Mouse (Mus musculus) spleen, adult 2 months (tissue): Measurements from ENCODE around the gene Slc25a33. TPM values are rescaled to one million over a fixed set of nuclear protein-coding genes. Genes with fewer than 3 reads are reported as not detected.
A peak's percentile ranks its signal among the peaks of the same experiment; 100 is the strongest.

Experiments
- DNase-seq, 2 experiments: peaks; one replicate each; pipeline versions ENCODE4 v3.0.0 to v3.0.0-alpha.2; 2012 to 2021; ENCODE audit warnings: low spot score in 2 of 2, low read depth in 1 of 2
- H3K27ac ChIP-seq: fragments of 200-500 bp; 2 replicates; pipeline ENCODE4 v1.5.1; 2012; ENCODE audit warnings: low read length, inconsistent platforms; ENCODE audit not compliant: insufficient read depth
- H3K27me3 ChIP-seq: fragments of 200-500 bp; 2 replicates; pipeline ENCODE4 v1.6.1; 2012; ENCODE audit warnings: mild to moderate bottlenecking, moderate library complexity, low read length, inconsistent platforms; ENCODE audit not compliant: control insufficient read depth, insufficient read depth
- H3K36me3 ChIP-seq: fragments of 200-500 bp; 2 replicates; pipeline ENCODE4 v1.6.1; 2012; ENCODE audit warnings: mild to moderate bottlenecking, low read length, inconsistent platforms; ENCODE audit not compliant: control insufficient read depth, insufficient read depth
- H3K4me1 ChIP-seq: fragments of 200-500 bp; 2 replicates; pipeline ENCODE4 v1.6.1; 2011; ENCODE audit warnings: inconsistent platforms; ENCODE audit not compliant: control insufficient read depth, insufficient read depth, insufficient read length
- H3K4me3 ChIP-seq: fragments of 200-500 bp; 2 replicates; pipeline ENCODE4 v1.5.1; 2011; ENCODE audit warnings: mild to moderate bottlenecking, inconsistent platforms; ENCODE audit not compliant: insufficient read depth, insufficient read length; ENCODE audit errors: extremely low read depth
- CTCF ChIP-seq: fragments of 200-500 bp; IDR thresholded peaks from 2 replicates; pipeline ENCODE4 v1.5.1; 2011; ENCODE audit warnings: mild to moderate bottlenecking, inconsistent platforms; ENCODE audit not compliant: insufficient read depth, insufficient read length, insufficient replicate concordance; ENCODE audit errors: extremely low read depth
- POLR2A ChIP-seq: fragments of 200-500 bp; IDR thresholded peaks from 2 replicates; pipeline ENCODE4 v1.6.1; 2011; ENCODE audit warnings: low read depth, low read length, inconsistent platforms
- WGBS: fragments of 180-500 bp; shearing (Covaris S2); methylation state at CpG from one replicate; pipeline ENCODE4 v1.1.7; 2018; 5-methylcytosine and 5-hydroxymethylcytosine counted together
- polyA plus RNA-seq: library from polyadenylated mRNA; depleted of rRNA; stranded (reverse); fragments of >200 nt; gene quantifications from 2 replicates; pipeline ENCODE4 v1.2.3, GENCODE M21; 2012; rRNA removed

Slc25a33 gene
- polyA plus RNA-seq, 1 experiment, result 5.4 TPM

- H3K4me1 ChIP-seq, result peaks cover 20% of the 10 kb centered on the region
- peak overlapping the region; percentile 94 for H3K27ac ChIP-seq
- peak overlapping the region; percentile 56 for H3K4me3 ChIP-seq
- H3K36me3 ChIP-seq, result no peaks in the 10 kb centered on the region
- H3K27me3 ChIP-seq, result no peaks in the 10 kb centered on the region
- TF ChIP-seq CTCF, result no peak
- peak; percentile 93 for TF ChIP-seq POLR2A
- WGBS, result 38% methylated on average over 18 of the region's 18 CpGs
- DNase-seq, result peak; percentile 73 to 89
Measured at GRCm38 (mm10) chr4:149701426-149702209, 72.5 kb downstream of the Slc25a33 start.

GRCm38 (mm10) chr4:149699953-149700352, 74.1 kb downstream of the Slc25a33 start:
- TF ChIP-seq CTCF (no peak), POLR2A (no peak)
- peaks cover 7% of the 10 kb centered on the region for H3K4me1 ChIP-seq
- 64% methylated on average over 4 of the region's 4 CpGs for WGBS
- 0 out of 2 replicates have a peak, but pooled peaks cover 1% of the 10 kb centered on the region for H3K36me3 ChIP-seq
- no peak for DNase-seq
- no peaks in the 10 kb centered on the region for H3K27me3 ChIP-seq
- H3K4me3 ChIP-seq, result peak overlapping the region; percentile 56; the same call in 1 of the 2 replicates
- H3K27ac ChIP-seq, result peak overlapping the region; percentile 94

- Histone ChIP-seq H3K36me3 (peaks cover 3% of the 10 kb centered on the region), H3K4me1 (peaks cover 8% of the 10 kb centered on the region; the same call in 1 of the 2 replicates), H3K27me3 (no peaks in the 10 kb centered on the region), H3K27ac (peak overlapping the region; percentile 94), H3K4me3 (peak overlapping the region; percentile 81)
- WGBS, result under 1% methylated on average over 35 of the region's 35 CpGs
- peak; percentile 55 to 79 for DNase-seq
- peak; percentile 54; the same call in 1 of the 2 replicates for TF ChIP-seq CTCF
- peak; percentile 80 for TF ChIP-seq POLR2A
Measured at GRCm38 (mm10) chr4:149698197-149698821, 75.8 kb downstream of the Slc25a33 start.

GRCm38 (mm10) chr4:149697506-149698196, 76.4 kb downstream of the Slc25a33 start:
- Histone ChIP-seq H3K27me3 (no peaks in the 10 kb centered on the region), H3K4me1 (peaks cover 13% of the 10 kb centered on the region; the same call in 1 of the 2 replicates), H3K36me3 (peaks cover 3% of the 10 kb centered on the region), H3K4me3 (peak overlapping the region; percentile 81), H3K27ac (peak overlapping the region; percentile 94)
- peak; percentile 69 to 74 for DNase-seq
- 2% methylated on average over 15 of the region's 15 CpGs for WGBS
- no peak for TF ChIP-seq CTCF
- peak; percentile 33; the same call in 1 of the 2 replicates for TF ChIP-seq POLR2A

- TF ChIP-seq CTCF (peak; percentile 2; the same call in 1 of the 2 replicates), POLR2A (no peak)
- H3K4me1 ChIP-seq, result peaks cover 18% of the 10 kb centered on the region; the same call in 1 of the 2 replicates
- peak overlapping the region; percentile 92 for H3K27ac ChIP-seq
- peak in 1 of 2 experiments; percentile 61 for DNase-seq
- WGBS, result 7% methylated on average over 16 of the region's 16 CpGs
- peaks cover 9% of the 10 kb centered on the region for H3K36me3 ChIP-seq
- H3K4me3 ChIP-seq, result peak overlapping the region; percentile 73
- no peaks in the 10 kb centered on the region for H3K27me3 ChIP-seq
Measured at GRCm38 (mm10) chr4:149696189-149696971, 77.7 kb downstream of the Slc25a33 start.

Other genes starting within 250 kb of the Slc25a33 start
- 13.4 and 17.2 TPM in 2 replicates for gene Clstn1, start 187.8 kb downstream of the Slc25a33 start, polyA plus RNA-seq
- gene Pik3cd, start 71.7 kb downstream of the Slc25a33 start, polyA plus RNA-seq, result 104 and 124 TPM in 2 replicates
- 24.3 and 30.7 TPM in 2 replicates for gene Tmem201, start 36.2 kb downstream of the Slc25a33 start, polyA plus RNA-seq
- gene Spsb1, start 180.8 kb upstream of the Slc25a33 start, polyA plus RNA-seq, result 5.9 and 8.1 TPM in 2 replicates
- gene H6pd, start 234.7 kb upstream of the Slc25a33 start, polyA plus RNA-seq, result 36.1 and 45.6 TPM in 2 replicates